Mouse (Mus musculus) olfactory bulb, adult 2 months (tissue): ENCODE results near the gene Rtl10.

Experiments
- CTCF ChIP-seq: fragments of 200-500 bp; IDR thresholded peaks from 2 replicates; pipeline ENCODE4 v1.5.1; 2012; ENCODE audit warnings: low read depth, mild to moderate bottlenecking, low read length, moderate library complexity; ENCODE audit not compliant: insufficient read depth
- POLR2A ChIP-seq: fragments of 200-500 bp; IDR thresholded peaks from 2 replicates; pipeline ENCODE4 v1.6.1; 2012; ENCODE audit warnings: mild to moderate bottlenecking, low read depth, low read length, moderate library complexity; ENCODE audit not compliant: insufficient read depth

DNA sequence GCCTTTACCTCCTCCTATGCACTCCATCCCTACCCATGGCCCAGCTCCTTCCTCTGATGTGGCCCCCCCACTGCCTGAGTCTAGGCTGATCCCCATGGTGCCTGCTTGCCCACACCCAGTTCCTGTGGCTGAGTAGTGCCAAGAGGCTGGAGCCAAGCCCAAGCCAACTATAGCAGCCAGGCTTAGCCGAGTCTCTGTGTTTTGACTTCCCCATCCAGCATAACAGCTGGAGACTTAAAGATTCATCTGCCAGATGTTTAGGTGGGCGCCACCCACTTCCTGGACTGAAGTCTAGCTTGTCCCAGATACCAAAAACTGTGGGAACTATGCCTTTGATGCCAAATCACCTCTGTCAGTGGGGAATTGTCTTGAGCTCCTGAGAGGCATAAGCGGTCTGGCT lies 34.4 kb upstream of the Rtl10 start:
- no peak for TF ChIP-seq CTCF
- no peak for TF ChIP-seq POLR2A
